Mouse (Mus musculus) T-helper 2 cell (primary cell): ENCODE measurements around the gene Fam229a.

Experiments
- in situ Hi-C: fragments of 300-600 bp; cut with MboI, MseI; formaldehyde crosslinking; loops from one replicate; pipeline ENCODE4 v1.15.1; 2025; ENCODE audit warnings: high pct_unique_total_duplicates

The Fam229a gene

DNA sequence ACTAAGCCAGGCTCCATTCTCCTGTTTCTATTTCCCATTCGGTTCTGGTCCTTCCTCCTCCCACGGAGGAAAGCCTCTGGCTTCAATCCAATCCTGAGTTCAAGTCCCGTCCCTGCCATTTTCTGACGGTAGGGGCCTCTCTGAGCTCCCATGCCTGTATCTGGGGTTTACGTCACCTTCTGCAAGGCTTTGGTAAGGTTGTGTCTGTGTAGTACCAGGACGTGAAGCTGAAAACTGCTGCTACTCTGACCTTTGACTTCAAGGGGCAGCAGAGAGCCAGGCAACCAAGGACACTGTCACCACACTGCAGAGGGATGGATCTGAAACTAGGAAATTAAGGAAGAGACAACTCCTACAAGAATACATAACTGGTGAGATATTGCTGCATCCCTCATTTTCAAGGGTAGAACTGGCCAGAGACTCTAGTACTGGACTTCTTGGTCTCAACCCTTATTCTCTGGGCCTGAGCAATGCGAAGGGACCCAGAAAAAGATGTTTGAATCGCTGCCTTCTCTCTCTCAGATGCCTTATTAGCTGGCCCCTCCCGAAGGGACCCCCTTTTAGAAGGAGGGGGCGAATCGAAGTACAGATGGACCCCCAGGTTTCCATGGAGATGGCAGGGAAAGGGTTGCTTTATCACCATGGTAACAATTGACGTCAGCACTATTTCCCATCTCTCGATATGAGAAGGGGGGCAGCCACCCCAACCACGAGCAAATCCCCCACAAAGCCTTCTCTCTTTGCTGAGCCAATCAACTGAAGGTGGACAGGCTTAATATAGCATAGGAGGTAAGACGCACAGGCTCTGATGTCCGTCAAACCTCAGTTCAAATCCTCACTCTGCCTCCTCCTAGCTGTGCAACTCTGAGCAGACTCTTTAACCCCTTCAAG, 4.9 kb downstream of the Fam229a start:
- in situ Hi-C loops: no loop called here

DNA sequence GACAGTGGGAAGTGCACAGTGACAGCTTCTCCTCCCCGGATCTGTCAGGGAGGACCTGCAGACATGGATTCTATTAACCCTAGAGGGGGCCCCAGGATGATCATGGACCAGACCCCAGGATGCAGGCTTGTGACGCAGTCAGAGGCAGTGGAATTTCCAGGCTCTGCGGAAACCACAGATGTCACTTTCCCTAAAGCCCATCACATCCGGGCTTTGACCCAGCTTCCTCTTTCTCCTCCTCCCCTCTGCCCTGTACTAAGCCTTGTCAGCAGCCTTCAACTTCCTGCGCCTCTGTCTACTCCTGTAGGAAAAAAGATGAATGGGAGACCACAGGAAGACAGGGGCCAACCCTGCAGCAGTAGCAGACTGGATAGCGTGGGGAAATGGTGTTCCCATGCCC, 5.6 kb downstream of the Fam229a start:
- in situ Hi-C loops: no loop called here

DNA sequence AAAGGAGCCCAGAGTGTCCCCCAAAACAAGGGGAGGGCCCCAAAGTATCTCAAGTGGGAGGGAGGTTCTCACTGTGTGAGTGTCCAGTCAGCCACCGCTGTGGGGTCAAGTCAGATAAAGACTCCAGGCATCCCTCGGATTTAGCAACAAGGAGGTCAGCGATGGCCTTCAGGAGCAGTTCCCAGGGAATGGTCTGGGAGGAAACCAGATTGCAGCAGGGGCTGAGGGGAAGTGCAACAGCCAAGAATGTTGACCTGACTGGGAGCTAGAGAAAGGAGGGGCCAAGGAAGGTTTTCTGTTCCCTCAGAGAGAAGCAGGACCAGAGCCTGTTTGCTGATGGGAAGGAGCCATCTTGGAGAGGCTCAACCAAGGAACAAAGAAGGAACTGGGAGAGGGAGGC, 8.0 kb downstream of the Fam229a start:
- in situ Hi-C loops: no loop called here

DNA sequence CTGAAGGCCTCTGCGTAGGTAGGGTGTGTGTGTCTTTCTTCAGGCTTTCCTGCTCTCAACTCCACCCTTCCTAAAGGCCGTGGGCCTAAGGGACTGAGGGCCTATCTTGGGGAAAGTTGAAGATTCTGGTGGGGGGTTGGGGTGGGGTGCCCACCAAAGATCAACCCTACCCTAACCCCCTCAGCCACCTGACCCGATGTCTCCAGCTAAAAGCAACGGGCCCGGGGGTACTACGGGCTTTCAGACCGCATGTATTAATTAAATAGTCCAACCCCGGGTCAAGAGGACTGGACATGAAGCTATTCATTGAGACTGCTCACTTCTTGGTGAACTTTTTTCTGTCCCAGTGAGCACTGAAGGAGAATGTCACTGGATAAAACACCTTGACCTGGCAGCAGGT, 9.0 kb downstream of the Fam229a start:
- in situ Hi-C loops: no loop called here

DNA sequence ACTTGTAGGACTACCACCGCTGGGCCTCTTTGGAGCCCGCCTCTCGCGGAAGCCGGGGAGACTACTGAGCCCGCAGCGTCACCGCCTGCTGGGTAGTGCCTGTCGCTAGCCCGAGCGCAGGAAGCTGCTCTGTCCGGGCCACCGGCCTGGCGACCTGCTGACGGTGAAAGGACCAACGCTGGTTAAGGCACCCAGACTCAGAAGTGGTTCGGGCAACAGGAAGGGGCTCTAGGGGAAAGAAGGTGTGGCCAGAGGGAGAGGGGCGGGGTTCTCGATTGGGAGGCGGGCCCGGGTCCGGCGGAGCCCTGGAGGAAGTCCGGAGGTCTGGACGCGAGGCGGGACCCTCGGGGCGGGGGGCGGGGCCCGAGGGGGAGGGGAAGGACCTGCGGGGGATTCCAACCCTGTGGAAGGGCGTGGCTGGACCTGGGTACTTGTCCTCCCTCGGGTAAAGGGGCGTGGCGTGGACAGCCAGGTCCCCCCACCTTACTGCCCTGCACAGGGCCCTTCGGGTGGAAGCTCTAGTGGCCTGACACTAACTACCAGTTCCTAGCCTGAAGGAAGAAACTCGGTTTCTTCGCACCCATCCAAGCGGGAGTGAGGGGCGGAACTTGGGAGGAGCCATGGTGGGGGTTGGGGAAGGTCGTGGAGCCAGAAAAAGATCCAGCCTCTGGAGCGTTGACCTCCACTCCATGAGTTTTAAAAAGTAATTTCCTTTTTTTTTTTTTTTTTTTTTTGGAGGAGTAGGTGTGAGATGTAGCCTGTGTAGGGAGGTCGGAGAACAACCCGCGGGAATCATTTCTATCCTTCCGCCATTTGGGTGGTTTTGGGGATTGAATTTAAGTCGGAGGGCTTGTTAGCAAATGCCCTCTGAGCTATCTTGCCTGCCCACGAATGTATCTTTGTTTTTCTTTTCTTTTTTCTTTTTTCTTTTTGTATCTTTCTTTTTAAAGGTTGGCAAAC, 9.9 kb downstream of the Fam229a start:
- in situ Hi-C loops: no loop called here

DNA sequence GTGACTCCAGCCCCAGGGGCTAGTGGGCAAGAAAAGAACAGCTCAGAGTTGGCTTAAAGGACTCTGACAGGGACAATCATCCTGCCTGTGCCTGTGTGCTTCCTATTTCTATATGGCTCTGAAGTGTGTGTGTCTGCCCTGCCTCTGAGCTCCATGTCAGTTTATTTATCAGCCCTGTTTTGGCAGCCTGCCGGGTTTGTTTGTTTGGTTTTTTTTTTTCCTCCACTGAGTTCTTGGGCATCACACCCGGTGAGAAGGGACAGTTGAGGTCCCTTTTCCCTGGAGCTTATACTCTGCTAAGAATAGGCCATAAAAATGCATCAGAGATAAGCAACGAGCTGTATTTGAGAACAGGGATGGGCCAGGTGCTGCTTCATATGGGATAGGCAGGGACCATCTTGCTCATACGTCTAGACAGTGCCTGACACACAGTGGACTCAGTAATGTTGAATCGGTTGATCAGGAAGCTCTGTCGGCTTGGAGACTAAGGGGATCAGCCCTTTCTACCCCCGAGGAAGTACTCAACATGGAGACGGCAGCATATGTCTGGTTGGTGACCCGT, 11.4 kb downstream of the Fam229a start:
- in situ Hi-C loops: no loop called here

DNA sequence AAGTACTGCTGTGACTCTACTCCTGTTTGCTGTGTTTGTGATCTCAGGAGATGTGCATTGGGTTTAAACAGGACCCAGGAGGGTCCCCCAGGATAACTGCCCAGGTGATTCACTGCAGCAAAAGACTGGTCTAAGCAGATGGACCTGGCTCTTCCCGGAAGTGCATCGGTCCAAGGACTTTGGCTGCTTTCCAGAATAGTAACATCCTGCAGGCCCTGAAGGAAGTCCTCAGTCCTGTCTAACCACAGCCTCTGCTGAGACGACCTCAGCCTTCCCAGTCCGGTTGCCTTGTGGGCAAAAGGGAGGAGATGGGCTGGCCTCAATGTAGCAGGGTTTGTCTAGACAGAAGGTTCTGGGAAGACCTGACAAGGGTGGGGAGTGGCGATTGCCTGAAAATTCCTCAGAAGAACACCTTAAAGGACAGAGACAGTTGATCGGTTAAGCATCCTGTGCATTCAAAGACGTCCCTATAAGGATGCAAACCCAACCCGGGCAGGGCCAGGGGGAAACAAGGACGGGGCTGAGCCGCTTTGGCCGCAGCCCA, 12.0 kb downstream of the Fam229a start:
- in situ Hi-C loops: no loop called here

DNA sequence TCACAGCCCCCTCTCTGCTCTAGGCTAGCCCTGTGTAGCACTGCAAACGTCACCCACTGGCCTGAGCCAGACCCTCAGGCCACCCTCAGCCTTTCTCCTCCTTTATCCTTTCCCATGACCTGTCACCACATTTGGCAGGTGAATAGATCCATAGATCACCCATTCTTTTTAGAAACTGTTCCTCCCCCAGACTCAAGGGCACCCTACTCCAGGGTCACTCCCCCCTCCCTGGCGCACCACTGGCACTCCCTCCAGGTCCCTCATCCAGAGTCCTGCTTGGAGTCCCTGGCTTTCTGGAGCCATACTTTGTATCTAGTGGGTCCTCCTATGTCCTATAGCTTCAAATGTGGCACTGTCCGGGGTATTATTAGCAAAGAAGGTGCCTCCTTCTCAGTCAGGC, 14.5 kb downstream of the Fam229a start:
- in situ Hi-C loops: no loop called here

DNA sequence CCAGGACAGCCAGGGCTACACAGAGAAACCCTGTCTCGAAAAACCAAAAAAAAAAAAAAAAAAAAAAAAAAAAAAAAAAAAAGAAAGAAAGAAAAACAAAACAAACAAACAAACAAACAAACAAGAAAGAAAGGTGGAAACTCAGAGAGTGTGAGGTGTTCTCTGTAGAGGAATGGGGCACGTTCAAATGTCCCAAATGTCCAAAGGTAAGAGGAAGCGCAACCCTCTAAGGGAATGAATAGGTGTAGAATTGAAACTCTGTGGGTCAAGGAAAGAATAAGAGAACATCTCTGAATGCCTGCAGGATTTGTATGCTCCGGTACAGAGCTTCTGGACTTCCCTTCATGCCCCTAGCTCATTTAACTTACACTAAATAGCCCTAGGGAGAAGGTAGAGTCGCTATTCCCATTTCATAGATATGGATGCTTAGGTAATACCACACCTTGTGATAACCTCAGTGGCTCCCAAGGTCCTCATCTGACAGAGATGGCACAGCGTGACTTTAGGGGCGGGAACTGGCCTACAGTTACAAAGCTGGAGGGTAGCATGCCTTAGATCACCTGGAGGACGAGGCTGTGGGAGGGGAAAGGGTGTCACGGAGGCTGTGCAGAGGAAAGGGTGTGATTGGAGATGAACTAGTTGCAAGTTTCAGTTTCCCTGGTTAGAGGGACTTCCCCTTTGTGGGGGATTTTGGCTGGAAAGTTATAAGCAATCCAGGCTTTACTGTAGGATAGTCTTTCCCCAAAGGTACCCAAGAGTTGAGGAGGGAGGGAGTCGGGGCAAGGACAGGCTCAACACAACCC, 16.6 kb downstream of the Fam229a start:
- in situ Hi-C loops: no loop called here

DNA sequence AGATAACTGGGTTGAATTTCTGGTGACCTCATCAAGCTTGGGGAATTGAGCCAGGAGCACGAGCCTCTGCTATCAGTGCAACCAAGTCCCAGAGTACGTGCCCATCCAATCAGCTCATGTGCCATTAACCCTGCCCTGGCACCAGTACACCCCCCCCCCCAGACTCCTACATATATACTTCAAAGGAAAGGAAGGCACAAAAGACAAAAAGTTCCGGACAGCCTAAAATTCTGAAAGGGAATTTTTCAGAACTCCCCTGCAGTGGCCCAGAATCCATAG, 17.2 kb downstream of the Fam229a start:
- in situ Hi-C loops: no loop called here

DNA sequence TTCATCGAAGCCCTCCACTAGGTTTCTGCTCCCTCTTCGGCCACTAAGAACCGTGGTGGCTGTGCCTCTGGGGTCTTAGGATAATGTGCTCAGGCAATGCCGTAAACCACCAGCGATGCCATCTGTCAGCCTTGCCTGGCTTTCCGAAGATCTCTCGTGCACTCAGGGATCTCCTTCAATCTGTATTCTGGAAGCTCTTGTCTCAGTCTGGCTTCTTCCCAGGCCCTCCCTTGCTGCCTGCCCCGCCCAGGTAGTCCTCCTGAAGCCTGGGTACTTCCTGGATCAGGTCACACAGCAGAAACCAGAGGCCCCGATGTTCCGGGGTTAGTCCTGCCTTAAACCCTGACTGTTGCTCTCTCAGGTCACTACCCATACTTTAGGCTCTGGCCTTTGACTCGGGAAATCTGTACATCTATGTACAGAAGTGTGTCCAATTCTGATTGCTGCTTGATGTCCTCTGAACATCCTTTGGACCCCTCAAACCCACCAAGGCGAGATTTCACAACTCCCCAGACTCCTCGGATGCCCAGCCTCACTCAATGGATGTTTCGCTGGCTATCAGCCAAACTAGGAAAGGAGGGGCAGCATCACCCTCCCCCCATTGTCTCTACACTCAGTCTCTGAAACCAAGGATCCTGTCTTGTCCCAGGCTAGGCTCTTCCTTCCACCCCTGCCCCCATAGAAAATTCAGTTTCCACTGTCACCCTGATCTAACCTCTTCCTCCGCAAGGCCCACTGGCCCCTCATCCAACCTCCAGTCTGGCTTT, 18.0 kb downstream of the Fam229a start:
- in situ Hi-C loops: no loop called here

DNA sequence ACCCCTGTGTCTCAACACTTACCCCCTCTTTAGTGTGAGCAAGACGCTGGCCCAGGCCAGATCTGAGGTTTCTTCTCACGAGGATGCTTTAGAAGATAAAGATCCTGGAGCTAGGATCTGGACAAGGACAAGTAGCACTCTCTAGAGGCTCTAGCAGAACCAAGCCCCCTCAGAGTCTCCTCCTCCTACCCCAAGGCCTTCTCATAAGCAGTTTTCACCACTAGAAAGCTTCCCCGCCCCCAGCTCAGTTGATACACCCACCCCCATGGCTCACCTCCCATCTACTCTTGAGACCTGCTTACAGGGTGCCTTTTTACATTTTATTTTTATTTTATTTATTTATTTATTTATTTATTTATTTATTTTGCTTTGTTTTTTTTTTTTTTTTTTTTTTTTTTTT, 18.7 kb downstream of the Fam229a start:
- in situ Hi-C loops: no loop called here

DNA sequence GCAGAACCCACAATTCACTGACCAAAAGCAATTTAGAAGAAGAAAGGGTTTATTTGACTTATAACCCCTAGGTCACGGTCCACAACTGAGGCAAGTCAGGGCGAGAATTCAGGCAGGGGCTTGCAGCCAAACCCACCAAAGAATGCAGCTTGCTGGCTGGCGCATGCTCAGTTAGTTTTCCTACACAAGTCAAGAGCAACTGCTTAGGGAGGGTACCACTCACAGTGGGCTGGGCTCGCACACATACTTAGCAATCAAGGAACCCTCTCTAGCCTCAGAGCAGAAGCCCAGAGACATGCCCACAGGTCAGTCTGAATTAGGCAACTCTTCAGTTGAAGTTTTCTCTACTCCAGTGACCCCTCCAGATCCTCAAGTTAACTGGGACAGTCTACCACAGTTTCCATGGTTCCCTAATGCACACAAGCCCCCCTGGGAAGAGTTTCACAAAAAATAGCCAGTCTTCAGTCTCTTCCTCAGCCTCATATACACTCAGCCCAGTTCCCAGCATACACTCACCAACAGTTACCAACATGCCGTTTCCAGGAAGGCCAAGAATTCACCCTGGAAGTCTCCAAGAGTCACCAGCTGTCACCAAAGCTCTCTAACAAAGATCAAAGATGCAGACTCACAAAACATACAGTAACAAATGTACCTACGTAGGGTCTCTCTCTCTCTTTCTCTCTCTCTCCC, 19.9 kb downstream of the Fam229a start:
- in situ Hi-C loops: no loop called here

DNA sequence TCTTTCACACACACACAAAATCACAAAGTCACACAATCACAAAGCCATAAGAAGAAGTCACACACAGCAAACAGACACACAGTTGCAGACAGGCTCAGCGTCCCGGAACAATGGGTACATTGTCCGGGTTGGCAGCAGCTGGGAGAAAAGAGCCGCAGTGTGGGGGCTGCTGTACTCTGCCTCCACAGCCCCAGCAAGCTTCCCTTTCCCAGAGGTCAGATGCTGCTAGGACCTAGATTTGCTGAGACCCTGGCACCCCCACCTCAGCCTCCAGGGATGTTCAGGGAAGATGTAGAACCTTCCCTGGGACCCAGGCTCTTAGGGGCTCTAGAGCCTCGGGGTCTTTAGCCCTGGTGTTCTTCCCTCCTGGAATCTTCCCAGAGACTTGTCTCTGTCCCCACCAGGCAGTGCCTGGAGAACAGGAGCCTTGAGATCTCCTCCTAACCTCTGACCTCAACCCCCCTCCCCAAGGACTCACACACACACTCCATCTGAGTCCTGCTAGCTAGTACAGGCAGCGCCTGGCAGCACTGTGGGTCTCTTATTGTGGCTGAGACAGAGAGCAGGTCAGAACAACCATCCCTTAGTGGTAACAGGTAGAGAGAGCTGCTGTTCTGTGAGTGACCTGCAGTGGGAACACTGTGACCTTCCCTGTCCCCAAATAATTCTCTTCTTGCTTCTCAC, 20.6 kb downstream of the Fam229a start:
- in situ Hi-C loops: no loop called here

DNA sequence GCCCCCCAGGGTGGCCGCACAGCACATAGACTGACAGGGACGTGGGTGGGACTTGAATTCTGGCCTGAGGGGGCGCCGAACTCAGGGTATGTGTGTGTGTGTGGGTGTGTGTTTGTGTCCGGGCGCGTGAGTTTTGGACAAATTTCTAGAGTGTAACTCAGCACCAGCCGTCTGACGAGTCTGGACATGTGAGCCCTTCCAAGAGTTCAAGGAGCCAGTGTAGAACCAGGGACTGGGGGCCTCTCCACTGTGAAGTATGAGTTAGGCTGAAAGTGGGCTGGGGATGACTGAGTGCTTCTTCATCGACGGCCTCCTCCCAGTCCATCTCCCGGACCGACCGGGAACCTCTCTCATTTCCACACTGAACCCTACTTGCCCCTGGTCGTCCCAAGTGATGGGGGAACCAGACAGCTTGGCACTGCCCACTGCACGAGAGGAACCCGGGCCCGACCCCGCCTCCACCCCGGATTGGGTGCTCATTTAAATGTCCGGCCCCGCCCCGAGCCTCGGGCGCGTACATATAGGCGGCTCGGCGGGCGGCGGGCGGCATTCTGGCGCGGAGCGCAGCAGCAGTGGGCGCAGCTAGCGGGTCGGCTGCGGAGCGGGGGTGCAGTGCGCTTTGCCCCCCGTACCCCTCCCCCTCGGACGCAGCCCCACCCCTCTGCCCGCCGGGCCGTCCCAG, 22.2 kb downstream of the Fam229a start, which contains the start of gene Marcksl1:
Marcksl1 (plus strand) TSS at position 496 of the 682 bp plus-strand sequence.
- in situ Hi-C loops: no loop called here

DNA sequence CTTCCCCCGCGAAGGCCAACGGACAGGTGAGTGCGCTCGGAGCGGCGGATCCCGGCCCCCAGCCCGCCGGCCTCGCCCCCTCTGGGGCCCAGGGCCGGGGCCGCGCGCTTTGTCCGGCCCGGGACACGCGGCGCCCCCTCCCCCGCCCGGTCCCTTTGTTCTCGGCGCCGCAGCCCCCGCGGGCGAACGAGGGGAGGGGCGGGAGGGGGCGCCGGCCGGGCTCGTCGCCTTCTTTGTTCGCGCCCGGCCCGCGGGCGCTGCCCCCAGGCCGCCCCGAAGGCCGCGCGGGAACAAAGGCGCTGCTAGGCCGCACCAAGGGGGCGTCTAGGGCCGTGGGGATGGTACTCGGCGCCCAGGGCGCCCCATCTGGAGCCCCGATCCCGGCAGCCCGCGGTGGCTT, 22.9 kb downstream of the Fam229a start:
- in situ Hi-C loops: no loop called here

DNA sequence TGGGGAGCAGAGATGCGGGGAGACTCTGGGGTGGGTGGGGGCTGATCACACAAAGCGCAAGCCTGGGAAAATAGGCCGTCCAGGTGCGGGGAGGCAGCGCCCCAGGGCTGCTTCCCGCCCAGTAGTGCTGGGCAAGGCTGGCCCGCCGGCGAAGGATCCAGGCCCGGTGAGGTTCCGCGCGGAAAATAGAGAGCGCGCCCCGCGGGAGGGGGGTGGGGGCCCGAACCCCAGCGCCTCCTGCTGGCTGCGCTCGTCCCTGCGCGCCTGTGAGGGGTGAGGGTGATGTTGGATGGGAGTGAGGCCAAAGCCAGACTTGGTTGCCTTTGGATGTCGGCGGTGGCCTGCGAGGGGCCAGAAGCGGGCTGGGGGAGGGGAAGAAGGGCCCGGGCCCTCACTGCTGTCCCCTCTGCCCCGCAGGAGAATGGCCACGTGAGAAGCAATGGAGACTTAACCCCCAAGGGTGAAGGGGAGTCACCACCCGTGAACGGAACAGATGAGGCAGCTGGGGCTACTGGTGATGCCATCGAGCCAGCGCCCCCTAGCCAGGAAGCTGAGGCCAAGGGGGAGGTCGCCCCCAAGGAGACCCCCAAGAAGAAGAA, 23.4 kb downstream of the Fam229a start:
- in situ Hi-C loops: no loop called here

DNA sequence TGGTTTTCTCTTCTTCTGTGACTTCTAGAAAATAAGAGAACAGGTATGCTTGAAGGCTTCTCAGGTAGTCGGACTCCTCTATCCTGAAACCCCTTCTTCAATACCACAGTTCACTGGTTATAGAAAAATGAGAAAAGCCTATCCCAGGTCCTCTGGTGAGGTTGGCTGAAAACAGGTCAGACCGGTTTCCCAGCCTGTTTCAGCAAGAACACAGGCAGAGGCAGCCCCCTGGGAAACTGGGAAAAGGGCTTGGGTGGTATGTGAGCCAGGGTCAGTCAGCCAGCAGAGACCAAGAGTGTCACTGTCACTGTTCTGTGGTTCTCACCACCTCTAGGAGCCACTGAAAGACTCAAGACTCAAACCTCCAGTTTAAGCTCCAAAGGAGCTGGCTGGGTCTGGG, 25.9 kb downstream of the Fam229a start:
- in situ Hi-C loops: no loop called here
